Mouse (Mus musculus): Measurements from ENCODE around the gene Gsto1.

GRCm38 (mm10) chr19:47908961-47909371 is 54.2 kb downstream of the Gsto1 start:
- TF ChIP-seq GATA1 (IDR thresholded peaks at IDR 0.05; ENCODE audit: low read length) (no peak), TAL1 (IDR thresholded peaks at IDR 0.05; ENCODE audit: low read length) (no peak)

All from erythroblast, embryonic 14.5 days (primary cell).